Mouse (Mus musculus): Measurements from ENCODE around the gene Immp2l.

The Immp2l gene

DNA sequence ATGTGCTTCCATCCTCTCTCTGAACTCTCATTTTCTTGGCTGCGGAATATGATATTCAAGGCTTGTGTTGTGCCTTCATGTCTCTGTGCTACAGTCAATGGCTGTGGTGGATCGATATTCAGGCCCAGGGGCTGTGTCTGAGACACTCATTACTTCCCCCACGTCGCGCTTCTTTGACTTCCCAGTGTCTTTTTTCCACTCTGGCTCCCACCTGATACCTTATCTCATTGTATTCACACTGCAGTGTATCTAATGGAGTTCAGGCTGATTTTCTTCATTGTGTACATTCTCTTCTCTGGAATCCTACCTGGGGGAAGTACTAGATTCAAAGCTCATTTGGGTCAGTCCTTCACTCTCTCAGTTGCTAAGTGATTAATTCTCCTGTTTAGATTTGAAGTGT is 27.1 kb downstream of the Immp2l start:
- no peak for DNase-seq

- DNase-seq: no peak
These were observed 29.0 kb downstream of the Immp2l start for GRCm38 (mm10) chr12:41052897-41053296.

DNA sequence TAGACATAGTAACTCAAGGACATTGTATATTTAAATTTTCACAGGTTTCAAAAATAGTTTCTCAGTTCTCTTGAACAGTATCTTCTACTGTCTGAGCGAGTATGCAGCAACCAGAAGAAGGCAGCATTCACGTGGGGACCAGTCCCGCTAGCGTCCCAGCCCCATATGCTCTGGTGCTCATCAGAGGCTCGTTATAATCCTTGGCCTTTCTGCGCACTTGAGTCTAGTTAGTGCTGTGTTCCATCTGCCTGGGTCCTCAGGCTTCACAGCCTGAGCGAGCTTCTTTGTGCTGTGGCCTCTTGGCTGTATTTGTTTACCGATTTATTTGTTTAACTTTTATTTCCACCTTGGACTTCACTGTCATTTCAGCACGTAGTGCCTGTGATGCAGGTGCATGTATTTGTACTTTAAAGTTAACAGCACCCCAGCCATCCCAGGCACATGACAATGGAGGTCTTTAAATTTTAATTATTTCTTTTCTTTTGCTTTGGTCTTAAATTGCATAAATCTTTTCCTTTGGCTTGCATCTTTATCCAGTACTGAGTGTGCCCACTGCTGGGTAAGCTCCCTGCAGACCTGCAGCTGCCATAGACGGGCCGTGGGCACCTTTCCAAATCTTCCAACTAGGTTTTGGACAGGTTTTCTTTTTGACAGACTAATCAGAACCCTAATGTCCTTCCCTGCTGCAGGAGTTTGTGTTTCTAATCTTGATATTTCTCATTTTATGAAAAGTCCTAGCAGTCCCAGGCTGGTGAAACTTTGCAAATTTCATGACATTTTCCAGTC is 30.3 kb downstream of the Immp2l start:
- no peak for DNase-seq

DNA sequence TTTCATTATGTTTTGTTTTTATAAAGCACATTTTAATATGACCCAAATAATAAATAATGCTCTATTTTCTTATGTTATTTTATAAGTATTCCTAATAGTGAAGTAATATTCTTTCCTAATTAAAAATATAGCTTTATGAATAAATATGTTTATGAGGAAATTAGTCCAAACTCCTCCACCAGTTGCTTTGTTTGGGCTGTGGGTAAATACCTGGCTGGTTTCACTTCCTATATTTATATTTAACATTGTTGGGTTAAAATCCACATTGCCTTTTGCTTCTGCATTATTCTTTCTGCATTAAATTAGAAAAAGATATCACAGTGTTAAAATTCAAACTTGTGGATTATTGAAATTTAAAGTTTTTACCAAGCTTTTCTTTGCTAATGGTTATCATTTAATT is 32.1 kb downstream of the Immp2l start:
- DNase-seq: no peak

GRCm38 (mm10) chr12:41063281-41063680 is 39.4 kb downstream of the Immp2l start:
- DNase-seq: no peak

DNA sequence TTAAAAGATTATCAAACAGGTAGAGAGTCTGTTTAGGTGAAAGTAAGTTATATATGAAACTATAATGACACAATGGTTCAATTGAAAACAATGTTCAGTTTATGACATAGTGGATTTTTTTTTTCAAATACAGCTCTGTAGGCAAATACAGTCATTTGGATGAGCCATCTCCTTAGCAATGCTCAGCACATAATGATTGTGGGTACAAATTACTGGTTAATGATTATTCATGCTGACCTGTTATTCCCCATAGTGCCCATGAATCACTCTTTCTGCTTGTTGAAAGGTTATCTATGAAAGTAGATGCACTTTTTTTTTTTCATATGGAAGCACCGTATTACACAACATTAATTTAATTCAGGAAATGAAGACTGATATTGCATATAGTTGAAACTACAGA is 58.0 kb downstream of the Immp2l start:
- DNase-seq: peak in 1 of 2 experiments; percentile 5

DNA sequence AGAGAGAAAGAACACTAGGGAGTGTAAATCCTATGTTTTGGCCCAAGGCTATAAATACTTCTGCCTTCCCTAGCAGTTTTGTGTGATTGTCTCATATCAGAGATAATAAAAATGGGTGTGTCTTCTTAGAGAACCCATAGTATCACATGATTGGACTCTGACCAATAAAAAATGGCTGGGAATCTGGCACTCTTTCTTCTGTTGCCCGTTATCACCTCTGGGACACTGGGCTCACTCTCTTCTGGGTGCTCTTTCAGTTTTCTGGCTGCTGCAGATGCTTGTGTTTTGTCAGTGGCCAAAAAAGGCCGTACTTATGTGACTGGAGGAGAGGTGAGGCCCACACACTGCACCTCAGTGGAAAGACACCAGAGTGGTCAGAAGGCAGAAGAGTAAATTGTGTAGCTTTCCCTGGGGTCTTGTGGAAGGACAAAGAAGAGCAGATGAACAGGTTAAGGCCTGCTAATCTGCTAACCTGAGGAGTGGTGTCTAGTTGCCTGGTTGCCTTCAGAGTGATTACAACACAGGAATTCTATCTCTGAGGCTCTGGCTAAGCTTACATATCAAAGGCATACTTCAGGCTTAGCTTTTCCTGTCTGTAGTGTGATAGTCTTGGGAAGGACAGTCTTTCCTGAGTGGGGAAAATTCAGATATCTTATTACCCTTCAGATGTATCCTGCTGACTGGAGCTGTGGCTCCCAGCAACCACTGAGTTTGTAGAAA is 60.6 kb downstream of the Immp2l start:
- no peak for DNase-seq

DNA sequence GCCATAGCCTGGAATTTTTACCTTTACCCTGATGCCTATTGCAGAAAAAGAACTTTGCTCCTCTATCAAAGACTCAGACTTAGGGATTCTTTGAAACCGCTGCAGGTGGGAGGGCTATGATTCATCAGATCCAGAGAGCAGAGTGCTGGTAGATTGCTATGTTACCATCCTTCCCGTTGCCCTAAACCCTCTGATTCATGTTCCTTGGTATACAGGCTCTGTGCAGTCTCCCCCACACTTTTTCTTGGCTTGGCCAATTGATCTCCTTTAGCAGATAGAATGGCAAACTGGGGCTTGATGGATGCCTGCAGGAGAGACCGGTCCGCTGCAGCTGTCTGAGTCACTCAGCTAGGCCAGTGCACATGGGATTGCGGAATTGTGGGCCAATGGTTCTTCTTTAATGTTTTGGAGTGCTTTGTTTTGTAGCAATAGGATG is 66.1 kb downstream of the Immp2l start:
- DNase-seq: no peak

- DNase-seq: no peak
These were observed 66.9 kb downstream of the Immp2l start for GRCm38 (mm10) chr12:41090771-41091170.

- no peak for DNase-seq
These were observed 67.4 kb downstream of the Immp2l start for GRCm38 (mm10) chr12:41091316-41091715.

GRCm38 (mm10) chr12:41096045-41096444 is 72.2 kb downstream of the Immp2l start:
- DNase-seq: no peak

- DNase-seq: peak; percentile 21 to 76
These were observed 73.5 kb downstream of the Immp2l start for GRCm38 (mm10) chr12:41097406-41097805.

GRCm38 (mm10) chr12:41109011-41109410 is 85.1 kb downstream of the Immp2l start:
- no peak for DNase-seq

- peak; percentile 7 to 34 for DNase-seq
These were observed 87.6 kb downstream of the Immp2l start for GRCm38 (mm10) chr12:41111456-41111855.

- no peak for DNase-seq
These were observed 88.2 kb downstream of the Immp2l start for GRCm38 (mm10) chr12:41112137-41112536.

DNA sequence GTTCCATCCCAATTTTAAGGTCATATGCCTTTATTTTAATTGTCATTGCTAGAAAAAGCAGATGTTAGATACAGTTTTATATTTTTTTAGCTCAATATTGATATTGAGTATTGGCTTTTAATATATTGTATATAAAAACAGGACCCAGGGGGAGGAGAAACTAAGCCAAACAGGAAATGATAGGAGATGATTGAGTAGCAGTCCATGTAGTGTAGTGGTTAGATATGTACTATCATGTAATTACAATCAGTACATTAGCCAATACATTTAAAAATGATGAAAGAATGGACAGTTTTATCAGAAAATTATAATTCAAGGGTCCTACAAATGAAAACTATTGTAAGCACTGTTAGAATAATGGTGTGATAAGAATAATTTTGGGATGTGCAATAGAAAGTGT is 94.5 kb downstream of the Immp2l start:
- no peak for DNase-seq

DNA sequence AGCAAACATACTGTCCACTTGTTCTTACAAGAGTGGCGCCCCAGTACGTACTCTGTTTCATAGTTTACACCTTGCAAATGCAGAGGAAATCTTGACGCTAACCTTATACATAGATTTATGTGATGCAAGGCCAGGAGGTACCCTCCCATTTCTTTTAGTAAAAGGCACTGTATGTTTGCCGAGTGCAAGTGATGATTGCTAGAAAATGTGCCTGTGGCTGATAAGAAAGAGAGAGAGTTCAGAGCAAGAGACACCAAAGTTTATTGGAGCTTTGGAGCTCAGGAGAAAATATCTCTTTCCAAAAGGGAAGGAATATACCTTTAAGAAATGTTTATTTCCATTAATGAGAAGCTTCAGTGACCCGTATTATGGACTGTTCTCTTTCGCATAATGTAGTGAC is 95.8 kb downstream of the Immp2l start:
- no peak for DNase-seq

DNA sequence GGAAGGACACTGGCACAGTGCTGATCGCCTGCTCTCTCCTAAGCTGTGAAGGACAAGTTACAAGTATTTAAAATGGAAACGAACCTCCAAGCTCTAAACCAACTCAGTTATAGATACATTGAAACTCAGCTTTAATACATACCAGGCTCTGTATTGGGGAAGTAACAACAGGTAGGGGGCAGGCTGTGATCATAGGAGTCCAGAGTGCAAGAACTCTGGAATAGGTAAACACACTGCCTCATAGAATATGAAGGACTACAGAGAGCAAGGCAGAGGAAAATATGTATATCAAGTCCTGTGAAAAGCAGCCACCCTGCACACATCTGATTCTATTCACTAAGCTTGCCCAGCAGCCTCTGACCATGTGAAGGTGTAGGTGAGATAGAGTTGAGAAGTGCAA is 99.3 kb downstream of the Immp2l start:
- no peak for DNase-seq

DNA sequence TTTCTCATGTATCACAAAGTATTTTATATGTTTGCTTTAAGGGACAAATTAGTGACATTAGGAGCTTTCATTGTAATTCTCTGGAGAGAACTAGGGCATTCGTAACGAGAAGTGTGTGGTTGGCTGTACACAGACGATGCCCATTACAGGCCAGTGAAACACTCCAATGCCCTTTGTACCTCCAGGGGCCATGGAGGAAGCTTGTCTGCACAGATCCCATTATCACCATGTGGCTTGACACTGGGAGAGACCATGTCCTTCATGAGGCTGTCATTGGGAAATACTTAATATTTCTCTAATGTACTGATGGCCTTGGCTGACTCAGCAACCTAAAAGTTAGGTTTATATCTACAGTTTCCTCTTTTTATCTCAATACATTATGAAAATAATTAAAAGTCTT is 111.0 kb downstream of the Immp2l start:
- DNase-seq: no peak

DNA sequence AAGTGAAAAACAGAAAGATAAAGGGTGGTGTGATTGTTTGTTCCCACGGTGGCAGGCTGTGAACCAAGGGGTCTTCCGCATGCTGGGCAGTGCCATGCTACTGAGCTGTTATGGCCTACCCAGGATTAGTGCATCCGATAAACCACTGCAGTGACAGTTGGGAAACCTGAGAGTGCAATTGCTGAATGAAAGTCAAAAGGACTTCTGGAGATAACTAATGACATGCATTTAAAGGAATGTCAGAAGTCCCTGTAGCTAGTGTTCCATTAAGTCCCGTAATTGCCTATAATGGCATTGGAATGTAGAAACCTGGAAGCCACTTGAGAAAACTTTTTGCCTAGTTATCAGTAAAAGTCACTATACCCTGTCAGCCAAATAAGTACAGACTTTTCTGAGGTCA is 135.7 kb downstream of the Immp2l start:
- DNase-seq: no peak

DNA sequence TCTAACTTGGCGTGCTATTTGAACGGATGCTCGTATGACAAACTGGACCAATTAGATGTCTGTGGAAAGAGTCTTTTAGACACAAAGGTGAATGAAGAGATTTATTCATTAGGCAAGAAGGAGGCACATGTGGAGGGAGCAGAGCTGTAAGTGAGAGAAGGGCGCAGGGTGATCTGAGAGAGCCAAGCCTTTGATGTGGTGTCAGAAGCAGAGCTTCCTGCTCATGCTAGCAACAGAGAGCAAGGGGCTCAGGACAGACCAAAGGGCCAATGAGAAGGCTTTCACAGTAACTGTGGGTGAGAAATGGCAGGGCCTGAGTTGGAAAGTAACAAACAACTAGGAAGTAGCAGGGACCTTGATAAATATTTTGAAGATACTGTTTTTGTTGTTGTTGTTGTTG is 143.9 kb downstream of the Immp2l start:
- DNase-seq: no peak

DNA sequence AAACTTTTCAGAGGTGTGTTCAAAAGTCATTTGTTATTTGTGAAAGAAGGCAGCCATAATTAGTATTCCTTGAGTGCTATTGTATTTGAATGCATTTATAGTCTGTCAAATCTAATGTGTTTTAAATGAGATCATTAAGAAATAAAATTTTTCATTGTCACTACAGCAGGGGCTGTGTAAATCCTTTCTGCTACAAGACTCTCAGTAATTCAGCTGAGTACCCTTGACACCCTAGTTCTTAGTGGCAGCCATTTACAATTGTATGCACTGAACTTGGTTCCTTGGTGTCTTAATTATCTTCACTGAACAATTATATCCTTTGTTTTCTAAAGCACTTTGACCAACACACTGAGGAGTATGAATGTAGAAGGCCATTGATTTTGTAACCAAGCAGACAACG is 146.2 kb downstream of the Immp2l start:
- no peak for DNase-seq

GRCm38 (mm10) chr12:41182856-41183255 is 159.0 kb downstream of the Immp2l start:
- no peak for DNase-seq

DNA sequence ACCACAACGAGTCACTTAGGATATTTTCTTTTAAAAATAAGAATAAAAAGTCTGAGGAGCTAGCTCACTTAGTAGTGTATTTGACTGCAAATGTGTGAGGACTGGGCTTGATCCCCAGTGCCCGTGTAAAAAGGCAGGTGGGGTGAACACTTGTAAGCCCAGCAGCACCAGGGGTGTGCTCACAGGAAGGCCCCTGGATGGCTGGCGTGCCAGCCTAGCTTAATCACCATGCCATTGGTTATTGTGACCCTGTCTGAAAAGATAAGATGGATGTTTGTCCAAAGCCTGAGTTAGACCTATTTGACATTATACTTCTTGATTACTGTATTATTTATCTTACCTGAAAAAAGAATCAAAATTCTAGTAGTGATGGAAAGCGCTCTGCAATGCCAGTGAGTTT is 161.2 kb downstream of the Immp2l start:
- no peak for DNase-seq

Data from kidney, postnatal 36 days (tissue).